Mouse (Mus musculus) layer of hippocampus, adult 2 months (tissue): ENCODE data around the gene Gm42688. TPM values are rescaled to one million over a fixed set of nuclear protein-coding genes. Genes with fewer than 3 reads are reported as not detected.

Source experiments
- DNase-seq, 2 experiments: peaks; one replicate each; pipeline ENCODE4 v3.0.0; 2022; ENCODE audit warnings: low spot score in 2 of 2
- H3K27ac ChIP-seq: fragments of 200-600 bp; 2 replicates; pipeline ENCODE4 v1.8.1; 2022
- H3K4me3 ChIP-seq: fragments of 200-600 bp; 2 replicates; pipeline ENCODE4 v1.8.1; 2022; ENCODE audit warnings: mild to moderate bottlenecking
- CTCF ChIP-seq: fragments of 200-600 bp; conservative IDR thresholded peaks from 2 replicates; pipeline ENCODE4 v1.8.1; 2022; ENCODE audit warnings: antibody characterized with exemption, mild to moderate bottlenecking, moderate library complexity
- total RNA-seq, 2 experiments: library from RNA; stranded (reverse); gene quantifications; 2 replicates each; pipeline ENCODE4 v1.2.3; 2021

The Gm42688 gene
- total RNA-seq, 2 experiments from 2014 or later = 8.5 to 9.5 TPM

GRCm38 (mm10) chr6:83127419-83127818, 26.0 kb downstream of the Gm42688 start:
- Histone ChIP-seq H3K4me3 (no peak overlapping the region), H3K27ac (no peak overlapping the region)
- TF ChIP-seq CTCF = peak; percentile 63
- no peak for DNase-seq

- Histone ChIP-seq H3K4me3 (no peak overlapping the region), H3K27ac (no peak overlapping the region)
- DNase-seq = no peak
- no peak for TF ChIP-seq CTCF
Observed at GRCm38 (mm10) chr6:83131469-83132034, 30.1 kb downstream of the Gm42688 start.

- DNase-seq = no peak
- H3K27ac ChIP-seq = no peak overlapping the region
- no peak for TF ChIP-seq CTCF
- H3K4me3 ChIP-seq = no peak overlapping the region
Observed at GRCm38 (mm10) chr6:83132176-83132919, 30.9 kb downstream of the Gm42688 start.

- no peak for TF ChIP-seq CTCF
- no peak overlapping the region for H3K27ac ChIP-seq
- H3K4me3 ChIP-seq = no peak overlapping the region
- DNase-seq = no peak
Observed at GRCm38 (mm10) chr6:83134226-83134625, 32.8 kb downstream of the Gm42688 start.

- Histone ChIP-seq H3K4me3 (peak within 1 kb of the TSS; percentile 41), H3K27ac (peak within 1 kb of the TSS; percentile 73; the same call in 1 of the 2 replicates)
- no peak for TF ChIP-seq CTCF
- DNase-seq = no peak
Observed at GRCm38 (mm10) chr6:83134951-83135513, 33.6 kb downstream of the Gm42688 start, which contains the start of gene Rtkn. Gene Rtkn (plus strand): TSS chr6:83135463.

- H3K27ac ChIP-seq = peak overlapping the region; percentile 73; the same call in 1 of the 2 replicates
- TF ChIP-seq CTCF = no peak
- H3K4me3 ChIP-seq = peak overlapping the region; percentile 41
- no peak for DNase-seq
Observed at GRCm38 (mm10) chr6:83135571-83136161, 34.2 kb downstream of the Gm42688 start.

GRCm38 (mm10) chr6:83136291-83136880, 35.0 kb downstream of the Gm42688 start:
- TF ChIP-seq CTCF = no peak
- H3K27ac ChIP-seq = peak overlapping the region; percentile 93
- peak overlapping the region; percentile 52 for H3K4me3 ChIP-seq
- no peak for DNase-seq

- no peak for DNase-seq
- TF ChIP-seq CTCF = no peak
Observed at GRCm38 (mm10) chr6:83136881-83137575, 35.6 kb downstream of the Gm42688 start.

GRCm38 (mm10) chr6:83137576-83137950, 36.1 kb downstream of the Gm42688 start:
- Histone ChIP-seq H3K27ac (peak overlapping the region; percentile 93), H3K4me3 (peak overlapping the region; percentile 52)
- no peak for TF ChIP-seq CTCF
- DNase-seq = peak; percentile 66 to 73

More at GRCm38 (mm10) chr6:83136881-83137575, 35.6 kb downstream of the Gm42688 start:
- peak overlapping the region; percentile 52 for H3K4me3 ChIP-seq
- peak overlapping the region; percentile 93 for H3K27ac ChIP-seq

- no peak for TF ChIP-seq CTCF
- H3K27ac ChIP-seq = peak overlapping the region; percentile 93
- H3K4me3 ChIP-seq = peak overlapping the region; percentile 52
- DNase-seq = no peak
Observed at GRCm38 (mm10) chr6:83138056-83138455, 36.6 kb downstream of the Gm42688 start.

- Histone ChIP-seq H3K27ac (no peak overlapping the region; the same call in 1 of the 2 replicates), H3K4me3 (no peak overlapping the region)
- TF ChIP-seq CTCF = no peak
- no peak for DNase-seq
Observed at GRCm38 (mm10) chr6:83140044-83140443, 38.6 kb downstream of the Gm42688 start.

GRCm38 (mm10) chr6:83141636-83142035, 40.2 kb downstream of the Gm42688 start:
- no peak for TF ChIP-seq CTCF
- peak overlapping the region; percentile 96 for H3K27ac ChIP-seq
- no peak for DNase-seq
- peak overlapping the region; percentile 63 for H3K4me3 ChIP-seq
